Mouse (Mus musculus) thymus, postnatal 0 days (tissue): ENCODE measurements around the gene Ldlrad3. TPM values are rescaled to one million over a fixed set of nuclear protein-coding genes. Genes with fewer than 3 reads are reported as not detected.
A peak's percentile ranks its signal among the peaks of the same experiment; 100 is the strongest.

Experiments used
- DNase-seq: peaks from one replicate; pipeline ENCODE4 v3.0.0-alpha.2; 2015; ENCODE audit warnings: low spot score
- polyA plus RNA-seq: library from polyadenylated mRNA; unstranded; fragments of >200 nt; fragmentation: Nextera tagmentation; extraction: Ambion mirVana; gene quantifications from 2 replicates; pipeline ENCODE4 v1.2.1, GENCODE M21; 2015

The Ldlrad3 gene
- polyA plus RNA-seq, 1 experiment from 2014 or later, result 13.6 TPM

DNA sequence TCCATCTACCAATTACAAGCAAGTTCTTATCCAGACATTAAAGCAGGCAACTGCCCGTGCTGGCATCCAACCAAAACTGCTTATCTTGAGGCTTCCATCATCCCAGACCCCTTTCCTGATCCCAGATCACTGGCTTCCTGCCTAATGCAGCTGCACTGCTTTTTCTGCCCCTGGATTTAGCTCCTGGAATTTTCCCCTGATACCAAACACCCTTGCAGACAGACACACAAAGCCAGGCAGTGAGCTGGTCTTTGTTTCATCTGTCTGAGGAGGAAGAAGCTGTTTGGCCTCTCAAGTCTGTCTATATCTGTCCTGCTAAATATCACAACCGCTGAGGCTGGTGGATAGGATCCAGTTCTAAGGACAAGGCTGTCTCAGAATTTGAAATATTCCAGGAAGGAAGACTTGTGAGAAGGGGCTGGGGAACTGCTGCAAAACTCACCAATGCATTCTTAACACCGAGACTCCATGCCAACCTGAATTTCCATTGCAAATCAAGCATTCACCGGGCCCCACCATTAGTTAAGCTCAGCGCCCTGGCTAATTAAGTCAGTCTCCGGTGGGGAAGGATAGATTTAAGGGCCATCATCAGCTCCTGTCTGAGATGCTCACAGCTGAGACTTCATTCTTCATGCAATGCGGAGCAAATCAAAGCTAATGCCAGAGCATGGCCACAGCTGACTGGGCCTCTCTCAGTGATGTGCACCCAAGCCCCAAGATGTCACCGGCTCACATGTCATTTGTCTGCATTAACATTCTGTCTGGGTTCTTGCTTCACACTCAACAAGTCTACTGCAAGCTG is 183.0 kb downstream of the Ldlrad3 start:
- DNase-seq, result no peak

DNA sequence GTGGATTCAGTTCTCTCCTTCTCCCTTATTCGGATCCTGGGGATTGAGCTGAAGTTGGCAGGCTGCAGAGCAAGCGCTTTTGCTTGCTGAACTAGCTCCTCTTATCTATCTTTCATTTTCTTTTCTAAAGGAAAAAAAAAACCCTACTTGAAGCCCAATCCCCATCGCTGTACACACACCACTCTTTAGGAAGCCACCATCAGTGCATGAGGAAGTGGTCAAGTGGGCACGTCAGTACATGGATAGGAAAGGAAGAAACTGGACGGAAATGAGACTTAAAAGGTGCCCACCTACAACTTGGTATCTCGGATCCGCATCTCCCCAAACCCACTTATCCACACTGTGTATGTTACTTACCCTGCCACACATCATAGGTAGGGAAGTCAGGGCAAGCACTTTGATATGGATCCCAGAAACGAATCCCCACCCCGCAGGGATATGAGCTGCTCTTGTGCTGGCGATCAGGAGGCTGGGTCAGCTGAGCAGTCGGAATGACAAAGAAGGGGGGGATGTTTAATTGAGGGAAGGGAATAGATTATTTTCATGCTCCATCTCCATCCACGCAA is 183.7 kb downstream of the Ldlrad3 start:
- DNase-seq, result no peak

DNA sequence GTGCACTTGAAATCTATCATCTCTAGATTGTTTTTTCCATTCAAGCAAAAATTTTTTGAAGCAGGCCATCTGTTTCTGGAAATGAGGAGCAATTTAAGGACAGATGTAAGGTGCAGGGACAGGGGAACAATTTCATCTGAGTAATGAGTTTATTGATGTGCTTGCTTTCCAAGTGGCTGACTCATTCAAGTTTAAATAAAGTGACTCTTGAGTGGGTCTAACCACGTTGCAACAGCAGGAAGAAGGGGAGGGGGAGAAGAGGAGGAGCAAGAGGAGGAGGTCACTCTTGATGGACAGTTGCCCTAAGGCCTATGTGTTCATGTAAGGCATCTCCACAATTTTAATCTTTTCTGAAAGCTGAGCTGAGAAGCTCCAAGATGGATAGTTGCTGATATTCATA is 184.5 kb downstream of the Ldlrad3 start:
- DNase-seq, result no peak

DNA sequence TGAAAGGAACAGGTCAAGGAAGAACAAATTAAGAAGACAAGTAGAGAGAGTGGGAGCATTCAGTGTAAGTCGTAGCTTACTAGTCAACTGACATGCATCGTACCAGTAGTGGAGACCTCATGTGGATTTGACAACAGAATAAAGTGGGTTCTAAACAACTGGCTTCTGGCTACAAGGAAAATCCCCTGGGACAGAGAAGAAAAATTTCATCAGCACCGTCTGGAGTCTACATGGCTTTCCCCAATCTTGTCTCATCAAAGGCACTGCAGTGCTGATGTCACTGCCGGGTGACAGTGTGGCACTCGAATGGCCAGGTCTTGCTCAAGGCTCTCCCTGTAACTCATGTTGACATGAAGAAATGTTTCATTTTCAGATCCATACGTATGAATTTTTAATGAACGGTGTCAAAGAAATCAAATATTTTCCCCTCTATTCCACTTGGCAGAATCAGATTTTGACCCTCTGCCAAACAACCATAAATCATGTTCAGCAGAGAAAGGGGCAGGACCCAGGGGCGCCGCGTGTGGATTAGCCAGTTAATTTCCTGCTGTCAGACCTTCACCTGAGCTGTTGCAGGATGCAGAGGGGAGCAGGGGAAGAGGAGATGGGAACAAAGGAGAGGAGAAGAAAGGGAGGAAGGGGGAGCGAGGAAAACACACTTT is 187.1 kb downstream of the Ldlrad3 start:
- no peak for DNase-seq

DNA sequence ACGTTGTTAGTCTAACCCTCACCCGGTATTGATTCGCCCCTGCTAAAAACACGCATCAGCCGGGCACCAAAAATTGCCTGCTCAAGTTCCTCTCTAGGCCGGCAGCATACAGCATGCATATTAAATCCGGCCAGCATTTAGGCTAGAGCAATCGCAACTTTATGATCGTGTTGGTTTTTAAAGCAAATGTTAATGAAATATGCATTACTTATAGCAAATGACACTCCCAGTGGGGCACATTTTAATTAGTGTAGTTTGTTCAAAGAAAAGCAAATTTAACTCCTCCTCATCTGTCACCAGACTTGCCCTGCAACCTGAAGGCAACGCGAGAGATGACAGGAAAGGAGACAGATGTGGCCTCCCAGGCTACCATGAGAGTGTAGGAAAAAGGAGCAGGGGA is 189.2 kb downstream of the Ldlrad3 start:
- DNase-seq, result no peak

DNA sequence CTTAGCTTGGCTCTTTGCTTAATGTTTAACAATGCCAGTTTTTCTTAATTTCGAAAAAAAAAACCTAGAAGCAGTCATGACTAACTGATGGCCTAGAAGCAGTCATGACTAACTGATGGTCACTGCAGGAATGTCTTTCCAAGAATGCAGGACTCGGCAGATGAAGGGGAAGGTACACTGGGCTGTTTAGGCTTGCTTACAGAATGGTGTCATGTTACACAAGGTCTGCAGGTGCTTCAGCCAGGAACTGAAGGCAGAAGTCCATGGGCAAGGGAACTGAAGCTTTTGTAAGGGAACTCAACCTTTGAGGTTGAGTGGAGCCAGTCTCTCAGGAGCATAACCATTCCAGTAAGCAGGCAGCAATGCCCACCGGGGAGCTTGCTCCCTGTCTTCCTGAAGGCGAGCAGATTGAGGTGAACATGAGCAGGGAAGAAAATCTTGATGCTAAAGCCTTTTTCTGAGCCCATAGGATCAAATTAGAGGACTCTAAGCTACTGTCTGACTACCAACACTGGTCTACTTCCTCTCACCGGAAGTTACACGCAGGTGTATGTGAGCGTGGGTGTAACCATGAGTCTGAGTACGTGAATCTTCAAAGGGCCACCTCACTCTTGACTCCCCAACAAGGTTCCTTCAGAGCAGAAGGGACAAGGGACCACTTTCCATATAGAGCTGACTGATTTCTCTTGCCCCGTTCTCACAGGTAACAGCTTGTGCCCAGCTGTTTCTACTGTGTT is 193.4 kb downstream of the Ldlrad3 start:
- peak; percentile 87 for DNase-seq

DNA sequence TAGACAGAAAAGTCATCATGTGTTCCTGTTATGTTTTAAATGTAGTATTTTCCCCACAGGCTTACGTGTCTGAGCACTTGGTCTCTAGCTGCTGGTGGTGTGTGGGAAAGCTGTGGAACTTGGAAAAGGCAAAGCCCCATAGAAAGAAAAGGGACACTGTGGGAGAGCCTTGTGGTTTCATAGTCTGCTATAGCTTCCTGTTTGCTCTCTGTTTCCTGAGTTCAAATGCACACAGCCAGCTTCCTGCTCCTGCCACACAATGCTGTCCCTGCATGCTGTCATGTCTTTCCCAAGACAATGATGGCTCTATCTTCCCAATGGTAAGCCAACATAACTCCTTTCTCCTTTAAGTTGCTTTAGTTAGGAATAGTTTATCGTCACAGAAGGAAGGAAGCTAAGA is 194.5 kb downstream of the Ldlrad3 start:
- peak; percentile 61 for DNase-seq

DNA sequence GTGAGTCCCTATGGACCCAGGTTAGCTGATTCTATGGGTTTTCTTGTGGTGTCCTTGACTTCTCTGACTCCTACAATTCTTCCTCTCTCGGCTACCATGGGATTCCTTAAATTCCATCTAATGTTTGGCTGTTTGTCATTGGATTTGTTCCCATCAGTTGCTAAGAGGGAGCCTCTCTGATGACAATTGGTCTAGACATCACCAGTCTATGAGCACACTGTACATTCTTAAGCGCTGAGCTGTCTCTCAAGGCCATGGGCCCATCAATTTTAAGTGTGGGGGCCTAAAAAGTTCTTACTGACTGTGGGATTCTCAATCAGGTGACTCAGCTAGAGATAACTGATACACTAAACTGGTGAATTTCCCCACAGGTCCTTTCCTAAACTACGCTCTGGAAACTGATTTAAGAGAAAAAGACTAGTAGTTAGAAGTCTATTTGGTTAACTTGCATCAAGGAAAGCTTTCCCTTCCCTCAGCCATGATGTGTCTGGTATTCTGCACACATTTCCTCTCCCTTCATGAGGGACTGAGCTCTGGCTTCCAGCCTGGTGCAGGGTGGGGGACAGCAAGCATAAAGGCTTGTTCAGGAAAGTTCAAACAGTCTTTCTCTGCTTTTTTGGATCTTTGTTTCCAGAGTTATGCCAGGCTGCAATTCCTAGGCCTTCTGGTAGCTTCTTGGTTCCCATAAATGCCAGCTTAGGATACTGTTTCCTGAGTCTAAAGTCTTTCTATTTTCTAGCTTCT is 199.7 kb downstream of the Ldlrad3 start:
- DNase-seq, result no peak

DNA sequence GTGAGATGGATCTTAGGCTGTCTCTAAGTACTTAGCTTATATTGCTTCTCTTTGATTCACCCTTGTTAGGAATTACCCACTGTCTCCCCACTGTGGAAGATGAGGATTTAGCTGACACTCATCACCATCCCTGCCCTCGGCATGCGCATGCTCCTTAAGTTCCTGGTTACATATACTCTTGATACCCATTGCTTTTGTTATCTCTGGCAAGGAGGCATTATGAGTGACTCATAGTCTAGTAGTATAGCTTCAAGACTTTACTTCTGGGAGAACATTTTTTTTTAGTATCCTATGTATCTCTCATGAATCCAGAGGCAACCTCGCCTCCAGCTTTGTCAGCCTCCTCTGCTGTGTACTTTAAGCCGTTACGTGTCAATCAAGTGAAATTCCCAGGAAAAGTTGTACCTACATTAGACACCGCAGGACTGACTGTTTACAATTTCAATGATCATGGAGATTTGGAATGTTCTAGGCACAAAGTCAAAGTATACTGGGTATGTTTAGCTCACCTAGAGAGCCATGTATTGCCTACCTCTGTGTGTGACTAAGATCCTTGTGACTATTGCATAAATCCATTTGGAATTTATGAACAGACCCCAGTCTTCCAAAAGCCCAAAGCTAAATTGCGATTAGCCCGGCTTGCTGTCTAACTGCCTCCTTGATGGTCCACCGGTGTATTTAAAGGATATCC is 202.2 kb downstream of the Ldlrad3 start:
- DNase-seq, result no peak

DNA sequence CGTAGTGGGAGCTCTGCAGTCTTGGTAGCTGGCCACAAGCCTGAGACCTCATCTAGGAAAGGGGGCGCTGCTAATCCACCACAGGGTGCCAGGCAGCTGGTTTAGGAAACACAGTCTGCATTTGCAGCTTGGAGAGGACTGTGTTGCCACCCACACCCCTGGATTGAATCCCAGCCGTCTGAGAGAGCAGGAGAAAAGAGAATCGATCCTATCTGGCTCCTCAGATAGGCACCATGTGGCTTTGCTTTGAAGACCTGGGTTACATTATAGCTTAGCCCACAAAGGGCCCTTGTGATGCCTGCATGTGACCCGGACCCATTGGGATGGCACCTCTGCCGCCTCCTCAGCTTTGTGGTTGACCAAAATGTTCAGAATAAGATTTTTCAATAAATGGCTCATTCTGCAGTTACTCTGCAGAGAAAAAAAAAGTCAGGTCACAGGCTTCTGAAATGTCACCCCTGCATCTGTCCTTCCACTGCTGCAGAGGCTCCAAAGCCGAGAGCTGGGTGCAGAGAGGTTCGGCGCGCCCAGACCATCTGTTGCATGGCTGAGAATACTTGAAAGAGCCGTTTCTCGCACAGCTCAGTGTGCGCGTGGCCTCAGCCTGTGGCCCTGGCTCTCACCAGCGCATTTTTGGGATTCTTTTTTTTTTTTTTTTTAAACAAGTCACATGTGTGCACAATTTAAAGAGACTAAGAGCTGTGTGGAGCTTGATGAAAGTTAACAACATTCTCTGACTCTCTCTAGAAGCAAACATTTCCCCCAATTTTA is 202.9 kb downstream of the Ldlrad3 start:
- DNase-seq, result peak; percentile 60

DNA sequence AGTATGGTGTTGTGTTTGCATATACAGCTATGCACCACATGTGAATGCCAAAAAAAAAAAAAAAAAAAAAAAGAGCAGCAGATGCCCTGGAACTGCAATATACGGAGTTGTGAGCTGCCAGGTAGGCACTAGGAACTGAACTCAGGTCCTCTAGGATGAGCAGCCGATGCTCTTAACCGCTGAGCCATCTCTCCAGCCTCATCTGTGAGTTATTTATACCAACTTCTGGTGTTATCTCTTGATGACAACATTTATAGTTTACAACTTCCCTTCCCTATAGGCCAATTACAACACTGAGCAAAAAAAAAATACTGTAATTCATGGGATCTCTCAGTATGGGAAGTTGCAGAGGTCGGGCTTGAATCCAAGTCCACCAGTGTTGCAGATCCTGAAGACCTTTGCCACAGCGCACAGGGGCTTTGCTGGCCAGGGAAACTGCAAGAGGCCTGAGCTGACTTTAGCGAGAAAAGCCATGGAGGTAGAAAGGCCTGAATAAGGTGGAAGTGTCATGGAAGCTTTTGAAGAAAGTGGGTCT is 204.2 kb downstream of the Ldlrad3 start:
- DNase-seq, result no peak

DNA sequence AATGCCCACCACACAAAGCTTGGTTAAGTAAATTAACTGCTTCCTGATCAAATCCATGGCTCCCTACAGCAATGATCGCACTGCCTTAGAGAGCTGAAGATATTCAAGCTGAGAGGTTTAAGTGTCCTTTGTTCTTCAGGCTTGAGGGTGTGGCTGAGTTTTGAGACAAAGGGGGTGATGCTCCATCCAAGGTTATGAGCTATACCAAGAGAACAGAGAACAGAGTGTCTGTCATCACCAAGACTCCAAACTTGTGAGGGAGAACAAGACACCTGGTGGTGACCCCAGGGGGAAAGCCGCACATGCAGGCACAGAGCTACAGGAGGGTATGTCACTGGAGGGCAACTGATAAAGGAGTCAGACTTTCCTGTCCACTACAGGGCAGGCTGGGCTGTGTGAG is 205.0 kb downstream of the Ldlrad3 start:
- DNase-seq, result peak; percentile 58

DNA sequence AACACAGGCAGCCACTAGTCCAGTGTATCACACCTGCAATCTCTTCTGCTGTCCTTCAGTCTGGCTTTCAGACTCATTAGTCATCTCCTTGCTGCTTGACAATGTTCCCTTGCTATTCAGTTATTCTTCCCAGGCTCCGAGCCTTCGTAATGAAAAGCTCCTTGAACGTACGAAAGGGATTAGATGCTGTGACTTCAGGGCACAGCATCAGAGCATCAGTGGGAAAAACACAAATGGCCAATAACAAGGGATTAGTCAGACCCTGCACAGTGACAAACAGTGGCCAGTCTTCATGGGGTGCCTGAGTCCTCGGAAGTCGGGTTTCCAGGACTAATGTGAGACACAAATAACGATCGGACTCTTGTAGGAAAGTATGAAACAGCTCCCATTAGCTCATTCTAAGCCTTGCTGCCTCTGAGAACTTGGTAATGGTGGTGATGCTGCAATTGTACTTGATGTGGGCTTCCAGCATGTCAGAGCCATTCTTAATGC is 205.7 kb downstream of the Ldlrad3 start:
- DNase-seq, result no peak

DNA sequence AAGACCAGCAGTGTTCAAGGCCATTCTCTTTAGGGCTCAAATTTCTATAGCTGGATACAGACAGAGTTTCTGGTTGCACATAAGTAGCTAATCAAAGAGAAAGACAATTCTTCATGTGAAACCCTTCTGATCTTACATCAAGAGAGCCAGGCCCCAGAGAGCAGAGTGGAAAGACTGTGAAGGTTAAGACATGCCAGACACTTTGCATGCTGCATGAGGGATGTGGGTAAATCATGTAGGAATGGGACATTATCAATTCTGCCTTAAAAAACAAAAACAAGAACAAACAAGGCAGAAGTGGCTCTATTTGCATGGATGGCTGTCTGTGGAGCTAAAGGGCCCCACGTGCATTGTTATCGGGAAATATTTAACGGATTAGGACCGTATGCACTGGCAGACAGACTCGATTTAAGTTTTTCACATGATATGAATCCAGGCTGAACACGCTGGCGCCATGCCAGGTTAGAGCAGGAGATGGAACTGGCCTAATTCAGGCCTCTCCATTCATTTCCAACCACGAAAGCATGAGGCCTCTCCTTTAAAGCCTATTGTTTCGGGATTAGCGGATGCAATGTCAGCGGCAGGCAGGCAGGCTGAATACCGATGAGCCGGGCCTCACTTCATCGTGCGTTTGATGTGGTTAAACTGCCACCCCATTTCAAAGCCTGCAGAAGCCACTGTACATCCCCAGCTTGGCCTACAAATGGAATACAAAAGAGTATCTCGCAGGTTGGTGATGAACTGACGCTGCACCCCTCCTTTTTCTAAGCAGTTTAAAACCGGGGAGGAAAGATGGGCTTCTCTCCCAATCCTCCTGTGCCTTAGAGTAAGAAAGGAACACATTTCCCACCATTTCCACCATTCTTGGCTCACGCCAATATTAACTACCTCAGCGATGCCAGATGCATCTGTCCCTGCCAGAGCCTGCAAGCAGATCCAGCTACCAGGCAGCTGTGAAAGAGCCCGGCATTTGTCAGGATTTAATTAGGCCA is 207.4 kb downstream of the Ldlrad3 start:
- DNase-seq, result peak; percentile 84

DNA sequence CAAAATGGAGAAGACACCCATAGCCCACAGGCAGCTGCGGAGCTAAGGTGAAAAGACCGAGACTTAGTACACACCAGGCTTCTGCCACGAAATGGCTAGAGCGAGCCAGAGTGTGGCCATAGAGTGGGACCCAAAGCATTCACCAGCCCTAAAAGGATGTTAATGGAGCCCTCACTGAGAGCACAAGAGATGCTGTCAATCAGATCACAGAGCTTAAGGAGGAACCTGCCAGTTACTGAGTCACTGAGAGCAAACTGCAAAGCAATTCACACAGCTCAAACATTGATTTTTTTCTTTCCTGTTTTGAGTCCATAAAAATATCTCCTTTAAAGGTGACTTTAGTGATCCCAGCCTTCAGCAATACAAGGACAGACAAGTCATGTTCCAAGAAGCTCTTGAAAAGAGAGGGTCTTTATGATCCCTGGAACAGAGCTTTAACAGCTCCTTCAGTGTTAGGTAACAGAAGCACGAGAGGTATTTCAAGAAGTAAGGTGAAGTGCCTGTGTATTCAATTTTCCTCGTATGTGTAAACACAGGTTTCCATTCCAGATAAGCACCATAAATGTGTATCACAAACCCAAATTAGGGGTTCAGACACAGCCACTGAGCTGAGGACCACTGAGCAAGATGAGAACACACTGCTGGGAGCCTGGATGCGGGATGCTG is 209.7 kb downstream of the Ldlrad3 start:
- no peak for DNase-seq

DNA sequence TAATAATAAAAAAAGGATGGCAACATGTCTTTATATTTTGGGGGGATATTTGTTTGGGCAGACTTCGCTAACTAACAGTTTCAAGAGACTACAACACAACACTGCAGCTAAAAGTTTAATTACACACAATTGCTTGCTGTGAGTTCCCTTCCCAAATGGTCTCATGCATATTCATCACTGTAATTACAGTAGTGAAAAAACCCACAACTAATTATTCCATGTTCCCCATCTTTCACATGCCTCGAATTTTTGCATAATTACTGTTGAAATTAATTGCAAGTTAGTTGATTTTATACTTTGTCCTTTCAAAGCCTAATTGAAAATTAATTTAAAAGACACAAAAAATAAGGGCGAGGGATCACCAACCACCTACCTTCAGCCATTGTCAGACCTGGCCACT is 212.4 kb downstream of the Ldlrad3 start:
- DNase-seq, result no peak

DNA sequence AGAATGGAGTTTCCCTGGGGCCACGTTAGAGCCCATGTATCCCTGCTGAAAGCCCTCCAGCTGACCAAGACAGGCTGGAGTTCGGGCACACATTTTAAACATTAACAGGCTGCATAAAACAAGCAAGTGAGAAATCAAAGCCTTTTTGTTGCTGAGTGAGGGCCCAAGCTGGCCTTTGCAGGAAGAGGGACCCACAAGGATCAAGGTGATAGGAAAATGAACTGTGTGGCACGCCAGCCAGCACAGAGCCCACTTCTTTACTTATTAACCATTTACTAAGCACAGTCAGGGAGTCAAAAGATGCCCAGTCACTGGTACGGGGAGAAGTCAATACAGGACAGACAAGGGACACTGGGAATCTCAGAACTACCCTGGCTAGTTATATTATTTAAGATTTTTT is 218.6 kb downstream of the Ldlrad3 start:
- DNase-seq, result no peak

DNA sequence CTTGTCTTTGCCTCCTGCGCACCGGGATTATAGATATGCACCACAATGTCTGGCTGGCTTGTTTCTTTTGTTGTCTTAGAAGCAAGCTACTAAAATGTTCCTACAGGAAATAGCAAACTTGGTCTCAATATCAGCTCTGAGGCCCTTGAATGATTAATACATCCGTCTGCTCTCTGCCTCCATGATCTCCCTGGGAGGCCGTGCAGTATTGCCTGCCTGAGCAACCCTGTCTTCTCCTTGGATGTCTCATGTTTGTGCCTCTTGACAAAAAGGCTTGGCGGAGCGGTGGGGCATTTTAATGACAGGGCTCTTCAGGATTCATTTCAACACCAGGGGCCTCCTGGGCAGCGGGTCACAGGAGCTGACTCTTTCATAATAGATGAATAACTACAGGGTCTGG is 219.0 kb downstream of the Ldlrad3 start:
- no peak for DNase-seq
